ENCODE assay signal across 8 mouse cellular contexts in the genomic region with DNA sequence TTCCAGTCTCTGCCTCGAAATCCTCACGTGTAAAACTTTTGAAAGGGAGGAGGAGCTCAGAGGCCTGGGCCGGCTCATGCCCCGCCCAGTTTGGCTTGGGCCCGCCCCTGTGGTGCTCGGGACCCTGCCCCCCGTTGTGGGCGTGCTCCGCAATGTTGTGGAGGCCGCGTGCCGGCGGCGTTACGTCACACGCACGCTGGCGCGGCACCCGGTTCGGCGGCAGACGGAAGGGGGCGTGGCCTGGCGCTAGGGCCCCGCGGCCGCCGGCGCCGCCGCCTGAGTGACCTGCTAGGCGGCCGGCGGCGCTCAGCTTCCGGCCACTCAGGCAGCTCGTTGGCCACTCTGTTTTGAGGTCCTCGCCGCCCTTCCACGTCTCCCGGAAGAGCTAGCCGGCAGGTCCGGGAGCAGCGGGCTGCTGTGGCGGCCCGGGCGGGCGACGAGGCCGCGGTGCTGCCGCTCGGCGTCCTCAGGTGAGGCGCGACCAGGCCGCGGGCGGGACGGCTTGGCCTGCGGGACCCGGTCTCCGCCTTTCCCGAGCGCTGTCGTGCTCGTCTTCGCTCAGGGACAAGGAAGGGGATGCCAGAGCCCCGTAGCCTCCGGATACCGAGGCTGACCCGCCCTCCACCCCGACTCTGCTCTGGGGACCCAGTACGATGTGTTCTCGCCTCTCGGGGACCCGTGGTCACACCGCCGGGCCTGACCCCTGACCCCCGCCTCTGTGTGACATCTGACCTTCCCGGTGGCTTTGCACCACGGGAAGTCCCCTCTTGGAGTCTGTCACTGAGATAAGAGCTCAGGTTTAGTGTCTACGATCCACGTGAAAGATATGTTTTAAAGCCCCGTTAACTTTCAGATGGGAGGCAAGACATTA. TPM values are rescaled to one million over a fixed set of nuclear protein-coding genes. Genes with fewer than 3 reads are reported as not detected.
DNase-seq lines count a peak whose midpoint lies in the region; ATAC-seq lines count a peak whose summit lies in the region.

A gene (plus strand): TSS at position 242 of the 871 bp plus-strand sequence.

- peak; percentile 97 for ATAC-seq in inflammation-experienced regulatory T-cells, adult 6 months
- ATAC-seq in megakaryocyte-erythroid progenitor cell, adult 5-6 weeks (replicated peaks; ENCODE audit: low FRiP score, low TSS enrichment, poor library complexity, severe bottlenecking): peak; percentile 98

- peak; percentile 95 for DNase-seq in adipocyte (ENCODE audit: low spot score)
- DNase-seq in embryo, embryonic 10 days (ENCODE audit: low spot score): peak; percentile 98
- peak; percentile 98 for DNase-seq in gastrocnemius, postnatal 14 days
- DNase-seq in left cerebral cortex, postnatal 10 days (ENCODE audit: extremely low spot score in 1 of 2, low spot score in 2 of 2): peak; percentile 94 to 99
- DNase-seq in right cerebral cortex, postnatal 25 days: peak; percentile 98
- peak; percentile 98 to 99 for DNase-seq in urinary bladder, postnatal 4 days (ENCODE audit: low spot score in 2 of 2)

- intact Hi-C loops in gastrocnemius, postnatal 14 days (cut with DNase I; ENCODE audit: low total_unique reads): no loop called here
- intact Hi-C loops in left cerebral cortex, postnatal 10 days (cut with DNase I): no loop called here

RNA-seq across cellular contexts. Expression of the gene that starts here (rescaled TPM):
- total RNA-seq in gastrocnemius, postnatal 14 days (2021): 10 to 100 TPM; 19.8 to 23.2 TPM
- polyA plus RNA-seq in inflammation-experienced regulatory T-cells, adult 6 months (2017; shearing (Covaris generic)): 10 to 100 TPM; 24.8 to 26.8 (median 25.1) TPM
- 10 to 100 TPM; 22.7 to 28.1 TPM for total RNA-seq in left cerebral cortex, postnatal 10 days (2021)
- total RNA-seq in megakaryocyte-erythroid progenitor cell, adult 5-6 weeks (2014; fragmentation: Nextera tagmentation): 19.7 and 28.0 TPM in 2 replicates
- 68.8 and 85.7 TPM in 2 replicates for total RNA-seq in megakaryocyte-erythroid progenitor cell, adult 5-6 weeks (2017)

Comparison
In these comparisons a context has a peak if more than half of its experiments do, and no peak if none do; other contexts are left out.
1. Peak in every context shown above with its lines: DNase-seq and ATAC-seq.